Mouse (Mus musculus): Measurements from ENCODE around the gene Akt1.
A peak's percentile ranks its signal among the peaks of the same experiment; 100 is the strongest.

The Akt1 gene

GRCm38 (mm10) chr12:112625700-112626099 lies 49.0 kb downstream of the Akt1 start:
- no peak for DNase-seq

DNA sequence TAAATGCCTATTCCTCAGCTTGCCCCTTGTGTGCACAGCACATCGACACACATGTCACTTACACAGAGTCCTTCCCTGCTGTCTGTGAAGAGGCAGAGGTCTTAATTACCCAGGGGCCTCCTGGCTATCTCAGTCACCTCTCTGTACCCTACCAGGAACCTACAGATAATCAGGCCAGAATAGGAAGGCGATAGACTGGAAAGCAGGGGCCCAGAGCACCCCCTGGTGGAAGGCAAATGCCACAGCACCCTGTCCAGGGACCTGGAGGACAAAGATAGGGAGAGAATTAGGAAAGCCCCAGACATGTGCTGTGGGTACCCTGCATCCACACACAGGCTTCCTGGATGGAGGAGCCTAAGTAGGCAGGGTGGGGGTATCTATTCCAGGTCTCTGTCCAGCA lies 50.9 kb downstream of the Akt1 start:
- peak; percentile 57 for DNase-seq

DNA sequence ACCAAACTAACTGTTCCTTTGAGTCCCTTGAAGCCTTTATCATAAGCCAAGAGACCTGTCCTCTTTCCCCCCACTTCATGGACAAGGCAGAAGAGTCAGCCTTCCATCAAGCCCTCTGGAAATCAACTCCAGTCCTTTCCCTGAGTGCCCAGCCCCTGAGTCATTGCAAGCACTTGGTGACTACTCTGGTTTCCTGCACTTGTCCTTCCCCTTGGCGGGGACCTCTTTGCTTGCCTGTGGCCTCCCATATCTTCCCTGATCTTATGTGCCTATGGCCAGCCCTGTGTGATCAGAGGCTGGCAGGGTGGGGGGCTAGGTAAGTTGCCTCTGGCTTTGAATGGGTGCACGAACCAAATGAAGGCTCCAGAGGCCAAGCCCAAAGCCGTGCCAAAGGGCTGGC lies 52.8 kb downstream of the Akt1 start:
- DNase-seq: no peak

- no peak for DNase-seq
These were observed 54.2 kb downstream of the Akt1 start for GRCm38 (mm10) chr12:112620354-112621061.

GRCm38 (mm10) chr12:112619686-112620353 lies 54.9 kb downstream of the Akt1 start, which contains the start of gene Adssl1:
Gene Adssl1 (plus strand): TSS chr12:112620045.
- peak; percentile 62 for DNase-seq

- no peak for DNase-seq
These were observed 55.6 kb downstream of the Akt1 start for GRCm38 (mm10) chr12:112618981-112619685.

DNA sequence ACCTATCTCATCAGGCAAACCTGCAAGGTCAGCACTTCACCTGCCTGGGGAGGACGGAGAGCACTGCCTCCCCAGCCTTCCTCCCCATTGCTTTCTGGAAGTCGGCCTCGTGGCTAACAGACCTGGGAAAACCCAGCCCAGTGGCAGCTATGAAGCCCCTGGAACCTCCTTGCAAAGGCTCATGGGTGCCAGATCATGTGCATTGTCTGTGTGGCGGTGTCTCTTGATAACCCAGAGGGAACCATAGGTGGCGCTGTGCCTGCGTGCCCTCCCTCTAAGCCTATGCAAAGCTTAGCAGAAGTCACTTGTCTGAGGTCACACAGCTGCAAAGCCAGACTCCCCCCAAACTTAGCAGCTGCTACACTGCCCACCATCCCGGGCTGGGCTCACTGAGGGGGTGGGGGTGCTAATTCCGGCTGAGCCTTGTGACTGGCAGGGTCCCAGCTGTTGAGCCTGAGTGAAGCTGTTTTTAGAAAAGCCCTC lies 56.7 kb downstream of the Akt1 start:
- DNase-seq: peak; percentile 72

DNA sequence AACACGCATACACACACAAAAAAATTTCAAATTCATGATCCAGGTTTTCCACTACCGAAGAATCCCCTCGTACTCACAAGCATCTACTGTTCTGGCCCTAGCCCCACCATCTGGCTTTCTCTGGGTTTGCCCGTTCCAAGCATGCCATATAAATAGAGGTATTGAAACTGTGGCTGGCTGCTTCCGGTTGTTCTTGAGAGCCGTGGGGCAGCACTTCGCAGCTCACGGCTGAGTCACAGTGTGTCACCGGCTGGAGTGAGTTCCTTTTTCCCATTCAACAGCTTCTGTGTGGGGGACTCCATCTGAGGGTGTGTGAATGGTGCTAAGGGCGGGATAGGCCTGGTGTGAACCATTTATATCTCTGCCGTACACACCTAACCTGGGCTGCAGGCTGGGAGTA lies 57.5 kb downstream of the Akt1 start:
- DNase-seq: peak; percentile 91

- DNase-seq: no peak
These were observed 58.0 kb downstream of the Akt1 start for GRCm38 (mm10) chr12:112616668-112617067.

DNA sequence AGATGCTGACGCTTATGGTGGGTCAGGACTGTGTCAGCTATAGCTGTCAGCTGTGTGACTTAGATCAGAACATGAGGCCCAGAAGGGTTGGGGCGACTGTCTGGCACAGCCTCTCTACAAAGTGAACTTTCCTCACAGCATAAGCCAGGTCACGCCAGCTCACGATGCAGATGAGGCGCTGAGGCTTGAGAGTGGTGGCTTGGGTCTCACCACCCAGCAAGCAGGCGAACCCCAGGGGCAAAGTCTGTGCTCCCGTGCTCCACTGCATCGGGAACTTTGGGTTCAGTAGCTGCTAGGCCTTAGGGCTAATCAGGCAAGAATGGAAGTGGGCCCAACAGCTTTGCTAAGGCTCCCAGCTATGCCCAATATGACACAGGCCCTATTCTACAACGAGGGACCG lies 65.7 kb downstream of the Akt1 start:
- no peak for DNase-seq

GRCm38 (mm10) chr12:112606998-112607397 lies 67.7 kb downstream of the Akt1 start:
- no peak for DNase-seq

- peak; percentile 81 for DNase-seq
These were observed 68.9 kb downstream of the Akt1 start for GRCm38 (mm10) chr12:112605766-112606165.

GRCm38 (mm10) chr12:112604709-112605649 lies 69.7 kb downstream of the Akt1 start:
- DNase-seq: no peak

- no peak for DNase-seq
These were observed 70.7 kb downstream of the Akt1 start for GRCm38 (mm10) chr12:112604022-112604421.

Data from right cerebral cortex, adult 18-20 months (tissue).